Mouse (Mus musculus): Measurements from ENCODE around the gene Gm42715. TPM values are rescaled to one million over a fixed set of nuclear protein-coding genes. Genes with fewer than 3 reads are reported as not detected.
"Not testable (repeated sequence)": the region's sequence is repeated elsewhere in the genome, so short reads cannot be mapped to it uniquely, and the experiment has no call there.

Gm42715 gene
- 11.8 and 12.4 TPM in 2 replicates for total RNA-seq (2017)

GRCm38 (mm10) chr7:127519284-127519683, at the start of gene Gm42715:
Gm42715 (plus strand) TSS chr7:127519584.
- ATAC-seq (ENCODE audit: extremely low read depth, insufficient number of reproducible peaks, low FRiP score, poor library complexity, severe bottlenecking): no peak

GRCm38 (mm10) chr7:127470011-127470715, 49.2 kb upstream of the Gm42715 start:
- ATAC-seq (ENCODE audit: extremely low read depth, insufficient number of reproducible peaks, low FRiP score, poor library complexity, severe bottlenecking): no peak

DNA sequence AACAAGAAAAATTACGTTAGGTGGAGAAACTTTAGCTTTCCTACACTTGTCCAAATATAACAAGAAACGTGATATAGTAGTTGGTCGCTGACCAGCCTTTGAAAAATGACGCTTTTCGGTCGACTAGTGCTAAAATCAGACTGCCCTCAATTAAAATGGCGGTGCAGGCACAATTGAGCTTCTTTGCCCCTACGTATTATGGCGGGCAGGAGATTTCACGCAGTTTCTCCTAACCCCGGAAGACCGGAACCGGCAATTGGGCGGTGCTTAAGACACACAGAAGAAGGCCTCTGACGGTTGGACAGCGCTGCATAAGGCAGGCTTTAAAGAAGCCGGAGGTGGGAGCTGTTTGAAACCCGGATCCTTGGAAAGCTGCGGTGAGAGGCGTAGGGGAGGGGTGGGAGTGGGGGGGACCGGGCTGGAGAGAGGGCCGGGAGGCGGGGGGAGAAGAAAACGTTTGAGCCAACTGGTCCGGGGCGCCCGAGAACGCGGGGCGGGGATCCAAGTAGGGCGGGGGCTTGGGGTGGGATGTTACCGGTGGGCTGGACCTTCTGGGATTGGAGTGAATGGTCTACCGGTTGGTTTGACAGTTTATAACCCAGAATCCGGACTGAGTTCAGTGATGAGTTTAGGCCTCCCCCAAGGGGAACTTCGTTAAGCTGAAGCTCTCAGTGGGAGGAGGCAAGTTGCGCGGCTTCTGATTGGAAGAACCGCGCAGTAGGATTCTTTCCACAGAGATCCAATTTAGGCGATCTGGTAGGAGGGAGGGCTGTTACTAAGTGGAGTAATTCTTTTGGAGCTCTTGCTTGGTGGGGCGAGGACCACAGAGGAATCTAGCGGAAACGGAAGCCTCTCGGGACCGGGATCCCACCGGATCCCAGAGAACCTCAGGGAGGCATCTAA, 48.4 kb upstream of the Gm42715 start:
- ATAC-seq (ENCODE audit: extremely low read depth, insufficient number of reproducible peaks, low FRiP score, poor library complexity, severe bottlenecking): peak; percentile 92

- no peak for ATAC-seq (ENCODE audit: extremely low read depth, insufficient number of reproducible peaks, low FRiP score, poor library complexity, severe bottlenecking)
Observed at GRCm38 (mm10) chr7:127471646-127472010, 47.8 kb upstream of the Gm42715 start.

DNA sequence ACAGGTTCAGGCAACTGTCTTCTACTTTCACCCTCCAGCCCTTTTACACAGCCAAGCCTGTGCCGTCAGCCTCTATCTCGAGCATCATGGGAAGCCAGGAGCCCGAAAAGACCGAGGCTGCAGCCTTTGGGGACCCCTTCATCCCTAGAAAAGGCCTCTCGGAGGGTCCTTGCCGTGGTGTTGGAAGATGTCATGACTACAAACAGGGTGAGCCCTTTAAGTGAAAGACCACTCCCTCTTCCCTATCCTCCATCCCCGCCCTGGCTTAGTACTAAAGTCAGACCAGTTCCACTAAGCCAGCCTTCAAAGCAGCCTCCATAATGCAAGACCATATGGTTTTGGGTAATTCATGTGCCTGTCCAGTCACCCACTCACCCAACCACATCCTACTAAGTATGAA, 47.3 kb upstream of the Gm42715 start:
- no peak for ATAC-seq (ENCODE audit: extremely low read depth, insufficient number of reproducible peaks, low FRiP score, poor library complexity, severe bottlenecking)

DNA sequence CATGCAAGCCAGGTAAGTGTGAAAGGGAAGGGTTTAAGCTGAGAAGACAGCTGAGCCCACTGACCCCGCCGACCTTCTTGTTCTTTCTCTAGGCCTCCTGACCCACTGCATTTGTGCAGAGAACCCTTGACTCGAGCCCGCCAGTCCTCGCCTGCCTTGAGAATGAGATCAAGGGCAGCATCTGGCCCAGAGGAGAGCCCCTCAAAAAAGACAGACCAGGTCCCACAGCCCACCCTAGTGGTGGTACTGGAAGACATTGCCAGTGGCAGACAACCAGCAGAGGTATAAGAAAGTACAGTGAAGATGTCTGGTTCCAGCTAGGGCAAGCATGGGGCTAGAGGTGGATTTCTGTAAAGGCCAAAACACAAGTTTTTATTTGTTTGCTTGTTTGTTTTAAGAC, 45.7 kb upstream of the Gm42715 start:
- ATAC-seq (ENCODE audit: extremely low read depth, insufficient number of reproducible peaks, low FRiP score, poor library complexity, severe bottlenecking): no peak

DNA sequence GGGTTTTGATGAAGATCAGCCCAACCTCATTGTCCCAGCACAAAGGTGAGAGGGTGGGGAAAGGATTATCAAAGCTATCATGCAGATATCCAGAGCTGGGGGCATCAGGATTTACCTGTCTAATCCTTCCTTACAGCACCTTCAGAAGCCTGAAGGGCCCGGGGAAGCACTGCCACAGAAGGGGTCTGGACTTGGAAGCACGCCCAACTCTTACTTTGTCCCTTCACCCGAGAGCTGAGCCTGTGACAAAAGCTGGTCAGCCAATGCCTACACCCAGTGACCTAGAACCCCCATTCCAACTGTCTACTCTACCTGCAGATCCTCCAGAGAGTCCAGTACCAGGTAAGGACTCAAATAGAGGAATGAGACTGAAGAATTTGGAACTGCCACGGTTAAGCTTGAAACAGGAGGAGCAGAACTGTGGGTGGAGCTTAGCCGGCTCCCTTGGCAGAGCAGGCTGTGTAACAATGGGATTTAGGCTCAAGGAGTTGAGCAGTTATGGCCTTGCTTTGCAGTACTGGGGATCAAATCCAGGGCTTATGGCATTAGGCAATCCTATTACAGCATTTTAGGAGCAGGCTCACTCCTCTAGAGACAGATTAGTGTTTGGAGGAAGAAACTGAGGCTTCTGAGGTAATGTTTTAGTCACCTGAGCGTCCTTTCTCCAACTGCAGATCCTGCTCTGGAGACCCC, 44.9 kb upstream of the Gm42715 start:
- ATAC-seq (ENCODE audit: extremely low read depth, insufficient number of reproducible peaks, low FRiP score, poor library complexity, severe bottlenecking): no peak

GRCm38 (mm10) chr7:127475186-127475740, 44.1 kb upstream of the Gm42715 start:
- no peak for ATAC-seq (ENCODE audit: extremely low read depth, insufficient number of reproducible peaks, low FRiP score, poor library complexity, severe bottlenecking)

DNA sequence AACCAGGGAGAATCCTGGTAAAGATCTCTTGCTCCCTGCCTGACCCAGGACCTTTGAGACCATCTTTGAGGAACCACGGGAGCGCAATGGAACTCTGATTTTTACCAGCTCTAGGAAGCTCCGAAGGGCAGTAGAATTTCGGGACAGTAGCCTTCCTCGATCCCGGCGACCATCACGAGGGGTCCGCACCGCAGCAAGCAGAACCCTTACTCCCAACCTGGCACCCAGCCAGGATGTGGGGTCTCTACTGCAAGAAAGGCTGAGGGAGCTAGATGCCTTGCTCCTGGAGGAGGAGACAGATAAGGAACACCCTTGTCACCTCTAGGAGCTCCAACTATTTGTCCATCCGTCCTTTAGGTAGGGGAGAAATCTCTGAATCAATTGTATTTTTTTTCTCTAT, 43.0 kb upstream of the Gm42715 start:
- no peak for ATAC-seq (ENCODE audit: extremely low read depth, insufficient number of reproducible peaks, low FRiP score, poor library complexity, severe bottlenecking)

GRCm38 (mm10) chr7:127476855-127477254, 42.5 kb upstream of the Gm42715 start:
- ATAC-seq (ENCODE audit: extremely low read depth, insufficient number of reproducible peaks, low FRiP score, poor library complexity, severe bottlenecking): no peak

DNA sequence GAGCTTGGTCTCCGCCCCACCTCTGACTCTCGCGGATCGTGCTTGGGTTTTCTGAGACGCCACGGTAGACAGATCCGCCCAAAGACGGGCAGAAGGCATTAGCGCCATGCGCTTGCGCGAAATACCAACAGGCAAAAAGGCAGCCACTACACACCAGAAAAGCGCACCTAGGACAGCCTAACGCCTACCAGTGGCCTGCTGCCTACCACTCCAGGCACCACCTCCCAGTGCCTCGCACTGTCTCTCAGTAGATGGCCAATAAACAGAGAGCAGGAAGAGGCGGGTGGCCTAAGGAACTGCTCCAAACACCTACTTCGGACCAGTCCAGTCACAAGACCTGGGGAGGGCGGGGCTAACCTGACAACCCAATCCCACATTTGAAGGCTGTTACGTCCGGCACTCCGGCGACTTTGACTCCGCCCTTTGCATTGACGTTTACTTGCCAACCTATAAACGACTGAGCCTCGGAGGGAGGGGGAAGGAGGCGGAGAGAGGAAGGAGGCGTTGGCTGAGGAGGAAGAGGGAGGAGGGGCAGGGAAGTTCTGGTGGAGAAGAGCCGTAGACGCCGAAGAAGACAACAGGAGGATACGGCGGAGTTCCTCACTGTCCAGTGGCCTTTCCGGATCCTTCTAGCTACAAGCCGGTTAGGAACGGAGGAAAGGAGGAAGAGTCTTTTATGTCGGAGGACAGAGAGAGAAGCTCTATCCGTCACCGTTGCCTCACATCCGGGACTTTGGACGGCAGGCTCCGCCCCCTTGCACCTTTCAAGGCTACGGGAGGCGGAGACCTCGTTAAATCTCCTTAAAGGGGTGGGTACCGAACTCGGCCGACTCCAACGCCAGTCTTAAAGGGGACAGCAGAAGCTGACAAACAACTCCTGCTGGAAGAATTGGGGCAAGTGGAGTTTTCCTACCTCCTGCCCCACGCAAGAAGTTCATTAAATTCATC, 41.4 kb upstream of the Gm42715 start:
- ATAC-seq (ENCODE audit: extremely low read depth, insufficient number of reproducible peaks, low FRiP score, poor library complexity, severe bottlenecking): peak; percentile 74

GRCm38 (mm10) chr7:127478635-127479317, 40.6 kb upstream of the Gm42715 start, which contains the start of gene Fbrs:
Fbrs (plus strand) TSS chr7:127479199.
- peak; percentile 28 for ATAC-seq (ENCODE audit: extremely low read depth, insufficient number of reproducible peaks, low FRiP score, poor library complexity, severe bottlenecking)

DNA sequence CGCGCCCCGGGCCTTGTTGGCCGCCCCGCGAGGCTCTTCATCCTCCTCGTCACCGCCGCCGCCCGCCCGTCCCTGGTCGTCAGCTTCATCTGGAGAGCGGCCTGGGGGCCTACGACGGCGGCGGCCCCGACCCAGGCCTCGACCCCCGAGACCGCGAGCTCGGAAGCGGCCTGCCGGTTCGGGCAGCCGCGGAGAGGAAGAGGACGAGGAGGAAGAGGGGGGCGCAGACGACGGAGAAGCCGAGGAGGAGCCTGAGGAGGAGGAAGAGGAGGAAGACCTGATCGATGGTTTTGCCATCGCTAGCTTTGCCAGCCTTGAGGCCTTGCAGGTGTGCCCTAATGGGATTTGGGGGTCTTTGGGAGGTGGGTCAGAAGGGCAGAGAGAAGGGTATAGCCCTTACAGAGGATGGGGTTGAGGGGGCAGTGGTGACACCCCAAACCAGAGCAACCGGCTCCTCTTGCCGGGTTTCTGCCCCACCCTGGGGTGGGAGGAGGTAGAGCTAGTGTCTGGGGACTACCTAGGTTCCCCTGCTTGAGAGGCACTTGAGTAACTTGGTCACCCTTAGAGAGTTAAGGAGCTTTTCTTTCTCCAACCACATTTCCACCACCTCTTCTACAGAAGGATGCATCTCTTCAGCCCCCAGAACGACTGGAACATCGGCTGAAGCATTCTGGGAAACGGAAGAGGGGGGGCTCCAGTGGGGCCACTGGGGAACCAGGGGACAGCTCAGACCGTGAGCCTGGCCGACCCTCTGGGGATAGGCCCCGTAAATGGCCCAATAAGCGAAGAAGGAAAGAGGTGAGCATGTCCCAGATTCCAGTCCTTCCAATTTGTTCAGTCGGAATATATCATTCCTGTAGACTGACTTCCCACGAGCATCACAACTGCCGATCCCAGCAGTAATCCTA, 39.8 kb upstream of the Gm42715 start:
- no peak for ATAC-seq (ENCODE audit: extremely low read depth, insufficient number of reproducible peaks, low FRiP score, poor library complexity, severe bottlenecking)

DNA sequence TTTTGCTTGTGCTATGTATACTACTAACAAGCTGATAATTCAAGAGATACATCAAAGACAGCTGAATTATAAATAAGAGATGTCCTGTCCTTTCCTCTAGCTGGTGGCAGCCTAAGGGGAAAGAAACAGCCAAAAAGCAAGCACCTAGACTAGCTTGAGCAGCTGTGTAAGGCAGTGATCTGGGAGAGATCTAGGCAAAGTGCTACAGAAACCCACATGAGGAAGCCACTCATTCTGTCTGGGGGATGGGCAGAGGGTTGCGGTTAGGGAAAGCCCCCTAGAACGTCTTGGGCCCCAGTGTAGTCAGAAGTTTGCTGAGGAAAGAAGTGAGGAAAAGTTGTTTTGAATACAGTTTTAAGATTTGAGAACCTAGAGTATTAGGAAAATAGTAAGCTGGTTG, 39.1 kb upstream of the Gm42715 start:
- ATAC-seq (ENCODE audit: extremely low read depth, insufficient number of reproducible peaks, low FRiP score, poor library complexity, severe bottlenecking): no peak

- ATAC-seq (ENCODE audit: extremely low read depth, insufficient number of reproducible peaks, low FRiP score, poor library complexity, severe bottlenecking): no peak
Observed at GRCm38 (mm10) chr7:127485416-127485815, 34.0 kb upstream of the Gm42715 start.

DNA sequence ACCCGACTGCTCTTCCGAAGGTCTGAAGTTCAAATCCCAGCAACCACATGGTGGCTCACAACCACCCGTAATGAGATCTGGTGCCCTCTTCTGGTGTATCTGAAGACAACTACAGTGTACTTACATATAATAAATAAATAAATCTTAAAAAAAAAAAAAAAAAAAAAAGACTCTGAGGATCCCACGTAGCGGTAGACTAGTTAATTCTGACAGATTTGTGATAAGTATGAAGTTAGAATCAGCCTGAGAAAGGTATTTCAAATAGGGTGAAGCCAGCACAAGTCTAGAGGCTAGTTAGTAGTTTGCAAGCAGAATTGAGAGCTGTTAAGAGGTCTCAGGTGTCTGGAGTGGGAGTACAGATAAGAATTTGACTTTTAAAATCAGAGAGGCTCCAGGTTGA, 31.0 kb upstream of the Gm42715 start:
- ATAC-seq (ENCODE audit: extremely low read depth, insufficient number of reproducible peaks, low FRiP score, poor library complexity, severe bottlenecking): not testable (repeated sequence)

DNA sequence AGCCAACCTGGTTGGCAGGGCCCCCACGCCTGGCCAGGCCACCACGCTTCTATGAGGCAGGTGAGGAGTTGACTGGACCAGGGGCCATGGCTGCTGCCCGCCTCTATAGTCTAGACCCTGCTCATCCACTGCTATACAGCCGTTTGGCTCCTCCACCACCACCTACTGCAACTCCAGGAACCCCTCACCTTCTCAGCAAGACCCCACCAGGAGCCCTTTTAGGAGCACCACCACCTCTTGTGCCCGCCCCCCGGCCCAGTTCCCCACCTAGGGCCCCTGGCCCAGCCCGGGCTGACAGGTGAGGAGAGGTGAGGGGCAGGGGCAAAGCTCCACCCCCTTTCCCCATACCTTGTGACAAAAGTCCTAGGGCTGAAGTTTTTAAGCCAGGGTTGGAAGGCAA, 29.4 kb upstream of the Gm42715 start:
- no peak for ATAC-seq (ENCODE audit: extremely low read depth, insufficient number of reproducible peaks, low FRiP score, poor library complexity, severe bottlenecking)
